Mouse (Mus musculus): Measurements from ENCODE around the gene Cyp4f13. TPM values are rescaled to one million over a fixed set of nuclear protein-coding genes. Genes with fewer than 3 reads are reported as not detected.

The Cyp4f13 gene
- polyA plus RNA-seq, 1 experiment from 2014 or later: 27.1 TPM

- WGBS (ENCODE audit: insufficient replicate concordance): 67% methylated on average over 3 of the region's 3 CpGs
- DNase-seq (no peak), ATAC-seq (no peak)
These were observed 2.7 kb downstream of the Cyp4f13 start for GRCm38 (mm10) chr17:32944402-32945035.

GRCm38 (mm10) chr17:32943661-32944060 lies 3.5 kb downstream of the Cyp4f13 start:
- peaks cover 4% of the 10 kb centered on the region; the same call in 1 of the 2 replicates for H3K36me3 ChIP-seq (replicated peaks; ENCODE audit: insufficient read depth, low read length)
- H3K9me3 ChIP-seq (ENCODE audit: low read length): no peaks in the 10 kb centered on the region
- ATAC-seq (no peak), DNase-seq (no peak)
- H3K4me2 ChIP-seq (ENCODE audit: low read depth, low read length): no peak overlapping the region
- H3K27me3 ChIP-seq (ENCODE audit: insufficient read depth, low read length): no peaks in the 10 kb centered on the region
- no peak for TF ChIP-seq EP300 (IDR thresholded peaks at IDR 0.05; ENCODE audit: low read depth)
- TF ChIP-seq CTCF (IDR thresholded peaks at IDR 0.05; ENCODE audit: low read depth): no peak
- no peak overlapping the region for H3K4me3 ChIP-seq (ENCODE audit: low read depth, low read length)
- H3K9ac ChIP-seq (replicated peaks): no peak overlapping the region
- peaks cover 21% of the 10 kb centered on the region for H3K4me1 ChIP-seq (ENCODE audit: insufficient read depth)
- no peak overlapping the region for H3K27ac ChIP-seq (ENCODE audit: low read depth)
- WGBS (ENCODE audit: insufficient replicate concordance): 73% methylated on average over 3 of the region's 3 CpGs

More at GRCm38 (mm10) chr17:32944402-32945035, 2.7 kb downstream of the Cyp4f13 start:
- H3K4me2 ChIP-seq (ENCODE audit: low read depth, low read length): no peak overlapping the region
- peaks cover 21% of the 10 kb centered on the region for H3K4me1 ChIP-seq (ENCODE audit: insufficient read depth)
- H3K36me3 ChIP-seq (replicated peaks; ENCODE audit: insufficient read depth, low read length): peaks cover 4% of the 10 kb centered on the region; the same call in 1 of the 2 replicates
- H3K27me3 ChIP-seq (ENCODE audit: insufficient read depth, low read length): no peaks in the 10 kb centered on the region
- no peak overlapping the region for H3K27ac ChIP-seq (ENCODE audit: low read depth)
- no peak overlapping the region for H3K4me3 ChIP-seq (ENCODE audit: low read depth, low read length)
- no peaks in the 10 kb centered on the region for H3K9me3 ChIP-seq (ENCODE audit: low read length)
- TF ChIP-seq EP300 (IDR thresholded peaks at IDR 0.05; ENCODE audit: low read depth) (no peak), CTCF (IDR thresholded peaks at IDR 0.05; ENCODE audit: low read depth) (peak; percentile 41)
- no peak overlapping the region for H3K9ac ChIP-seq (replicated peaks)

GRCm38 (mm10) chr17:32939831-32940230 lies 7.4 kb downstream of the Cyp4f13 start:
- TF ChIP-seq CTCF (IDR thresholded peaks at IDR 0.05; ENCODE audit: low read depth): no peak
- no peak for TF ChIP-seq EP300 (IDR thresholded peaks at IDR 0.05; ENCODE audit: low read depth)
- no peaks in the 10 kb centered on the region for H3K9me3 ChIP-seq (ENCODE audit: low read length)
- no peaks in the 10 kb centered on the region for H3K27me3 ChIP-seq (ENCODE audit: insufficient read depth, low read length)
- no peak for ATAC-seq
- no peak for DNase-seq
- no peak overlapping the region for H3K9ac ChIP-seq (replicated peaks)
- no peaks in the 10 kb centered on the region; the same call in 1 of the 2 replicates for H3K36me3 ChIP-seq (replicated peaks; ENCODE audit: insufficient read depth, low read length)
- H3K4me3 ChIP-seq (ENCODE audit: low read depth, low read length): no peak overlapping the region
- 69% methylated on average over 4 of the region's 4 CpGs for WGBS (ENCODE audit: insufficient replicate concordance)
- no peak overlapping the region for H3K27ac ChIP-seq (ENCODE audit: low read depth)
- no peaks in the 10 kb centered on the region; the same call in 1 of the 2 replicates for H3K4me1 ChIP-seq (ENCODE audit: insufficient read depth)
- H3K4me2 ChIP-seq (ENCODE audit: low read depth, low read length): no peak overlapping the region

- Histone ChIP-seq H3K9me3 (ENCODE audit: low read length) (no peaks in the 10 kb centered on the region), H3K27me3 (ENCODE audit: insufficient read depth, low read length) (no peaks in the 10 kb centered on the region), H3K4me2 (ENCODE audit: low read depth, low read length) (no peak overlapping the region), H3K4me1 (ENCODE audit: insufficient read depth) (peaks cover 9% of the 10 kb centered on the region), H3K27ac (ENCODE audit: low read depth) (no peak overlapping the region), H3K4me3 (ENCODE audit: low read depth, low read length) (no peak overlapping the region), H3K9ac (replicated peaks) (no peak overlapping the region), H3K36me3 (replicated peaks; ENCODE audit: insufficient read depth, low read length) (no peaks in the 10 kb centered on the region)
- no peak for DNase-seq
- WGBS (ENCODE audit: insufficient replicate concordance): 85% methylated on average over 5 of the region's 5 CpGs
- no peak for ATAC-seq
- TF ChIP-seq EP300 (IDR thresholded peaks at IDR 0.05; ENCODE audit: low read depth) (no peak), CTCF (IDR thresholded peaks at IDR 0.05; ENCODE audit: low read depth) (no peak)
These were observed 19.4 kb downstream of the Cyp4f13 start for GRCm38 (mm10) chr17:32927803-32928202.

- Histone ChIP-seq H3K4me1 (ENCODE audit: insufficient read depth) (peaks cover 9% of the 10 kb centered on the region), H3K4me2 (ENCODE audit: low read depth, low read length) (peak overlapping the region; percentile 73), H3K27me3 (ENCODE audit: insufficient read depth, low read length) (no peaks in the 10 kb centered on the region), H3K27ac (ENCODE audit: low read depth) (peak overlapping the region; percentile 91), H3K9me3 (ENCODE audit: low read length) (no peaks in the 10 kb centered on the region), H3K36me3 (replicated peaks; ENCODE audit: insufficient read depth, low read length) (no peaks in the 10 kb centered on the region), H3K9ac (replicated peaks) (peak overlapping the region; percentile 61), H3K4me3 (ENCODE audit: low read depth, low read length) (peak overlapping the region; percentile 43)
- DNase-seq (peak; percentile 86), ATAC-seq (peak; percentile 97)
- 13% methylated on average over 32 of the region's 32 CpGs for WGBS (ENCODE audit: insufficient replicate concordance)
- TF ChIP-seq EP300 (IDR thresholded peaks at IDR 0.05; ENCODE audit: low read depth): peak; percentile 21; the same call in 1 of the 2 replicates
- TF ChIP-seq CTCF (IDR thresholded peaks at IDR 0.05; ENCODE audit: low read depth): no peak
These were observed 22.4 kb downstream of the Cyp4f13 start for GRCm38 (mm10) chr17:32924658-32925312.

- no peak for ATAC-seq
- no peaks in the 10 kb centered on the region for H3K9me3 ChIP-seq (ENCODE audit: low read length)
- H3K27me3 ChIP-seq (ENCODE audit: insufficient read depth, low read length): no peaks in the 10 kb centered on the region
- no peak for DNase-seq
- no peak overlapping the region for H3K4me2 ChIP-seq (ENCODE audit: low read depth, low read length)
- no peaks in the 10 kb centered on the region for H3K36me3 ChIP-seq (replicated peaks; ENCODE audit: insufficient read depth, low read length)
- WGBS (ENCODE audit: insufficient replicate concordance): 79% methylated on average over 1 of the region's 1 CpGs
- peaks cover 9% of the 10 kb centered on the region for H3K4me1 ChIP-seq (ENCODE audit: insufficient read depth)
- no peak overlapping the region for H3K27ac ChIP-seq (ENCODE audit: low read depth)
- TF ChIP-seq EP300 (IDR thresholded peaks at IDR 0.05; ENCODE audit: low read depth) (no peak), CTCF (IDR thresholded peaks at IDR 0.05; ENCODE audit: low read depth) (no peak)
- H3K9ac ChIP-seq (replicated peaks): no peak overlapping the region
- no peak overlapping the region for H3K4me3 ChIP-seq (ENCODE audit: low read depth, low read length)
These were observed 23.5 kb downstream of the Cyp4f13 start for GRCm38 (mm10) chr17:32923681-32924080.
